Mouse (Mus musculus) liver, embryonic 15.5 days (tissue): Measurements from ENCODE around the gene Mtcl1. TPM values are rescaled to one million over a fixed set of nuclear protein-coding genes. Genes with fewer than 3 reads are reported as not detected.
A peak's percentile ranks its signal among the peaks of the same experiment; 100 is the strongest.

ENCODE experiments used
- ATAC-seq: fragments of 200-750 bp; cut with Nextera tagmentation; 2 replicates; pipeline ENCODE4 v1.8.0; 2017; ENCODE audit warnings: moderate number of reproducible peaks, mild to moderate bottlenecking, moderate library complexity; ENCODE audit not compliant: insufficient read depth
- H3K27ac ChIP-seq: fragments of 300-500 bp; sonication (generic); replicated peaks from 2 replicates; pipeline ENCODE4 v1.5.1; 2015; ENCODE audit warnings: mild to moderate bottlenecking, inconsistent platforms
- H3K27me3 ChIP-seq: fragments of 300-500 bp; sonication (generic); 2 replicates; pipeline ENCODE4 v1.6.1; 2015; ENCODE audit warnings: mild to moderate bottlenecking, inconsistent platforms
- H3K36me3 ChIP-seq: fragments of 300-500 bp; sonication (generic); replicated peaks from 2 replicates; pipeline ENCODE4 v1.6.1; 2015; ENCODE audit warnings: moderate library complexity, mild to moderate bottlenecking, inconsistent platforms
- H3K4me1 ChIP-seq: fragments of 300-500 bp; sonication (generic); replicated peaks from 2 replicates; pipeline ENCODE4 v1.6.1; 2015; ENCODE audit warnings: inconsistent platforms
- H3K4me2 ChIP-seq: fragments of 300-500 bp; sonication (generic); 2 replicates; pipeline ENCODE4 v1.6.1; 2015; ENCODE audit warnings: moderate library complexity, mild to moderate bottlenecking, inconsistent platforms
- H3K4me3 ChIP-seq: fragments of 300-500 bp; sonication (generic); replicated peaks from 2 replicates; pipeline ENCODE4 v1.5.1; 2015; ENCODE audit warnings: mild to moderate bottlenecking, inconsistent platforms
- H3K9ac ChIP-seq: fragments of 300-500 bp; sonication (generic); 2 replicates; pipeline ENCODE4 v1.6.1; 2015; ENCODE audit warnings: moderate library complexity, mild to moderate bottlenecking, inconsistent platforms
- H3K9me3 ChIP-seq: fragments of 300-500 bp; sonication (generic); replicated peaks from 2 replicates; pipeline ENCODE4 v1.6.1; 2016; ENCODE audit warnings: inconsistent platforms
- WGBS: fragments of 180-500 bp; shearing (Covaris S2); methylation state at CpG from one replicate; pipeline ENCODE4 v1.1.7; 2015; ENCODE audit warnings: mixed read lengths; ENCODE audit not compliant: insufficient replicate concordance; 5-methylcytosine and 5-hydroxymethylcytosine counted together
- polyA plus RNA-seq: library from polyadenylated mRNA; unstranded; fragments of >200 nt; fragmentation: Nextera tagmentation; extraction: Ambion mirVana; gene quantifications from 2 replicates; pipeline ENCODE4 v1.2.1, GENCODE M21; 2015

The Mtcl1 gene
- polyA plus RNA-seq, result 0.10 and 0.12 TPM in 2 replicates

DNA sequence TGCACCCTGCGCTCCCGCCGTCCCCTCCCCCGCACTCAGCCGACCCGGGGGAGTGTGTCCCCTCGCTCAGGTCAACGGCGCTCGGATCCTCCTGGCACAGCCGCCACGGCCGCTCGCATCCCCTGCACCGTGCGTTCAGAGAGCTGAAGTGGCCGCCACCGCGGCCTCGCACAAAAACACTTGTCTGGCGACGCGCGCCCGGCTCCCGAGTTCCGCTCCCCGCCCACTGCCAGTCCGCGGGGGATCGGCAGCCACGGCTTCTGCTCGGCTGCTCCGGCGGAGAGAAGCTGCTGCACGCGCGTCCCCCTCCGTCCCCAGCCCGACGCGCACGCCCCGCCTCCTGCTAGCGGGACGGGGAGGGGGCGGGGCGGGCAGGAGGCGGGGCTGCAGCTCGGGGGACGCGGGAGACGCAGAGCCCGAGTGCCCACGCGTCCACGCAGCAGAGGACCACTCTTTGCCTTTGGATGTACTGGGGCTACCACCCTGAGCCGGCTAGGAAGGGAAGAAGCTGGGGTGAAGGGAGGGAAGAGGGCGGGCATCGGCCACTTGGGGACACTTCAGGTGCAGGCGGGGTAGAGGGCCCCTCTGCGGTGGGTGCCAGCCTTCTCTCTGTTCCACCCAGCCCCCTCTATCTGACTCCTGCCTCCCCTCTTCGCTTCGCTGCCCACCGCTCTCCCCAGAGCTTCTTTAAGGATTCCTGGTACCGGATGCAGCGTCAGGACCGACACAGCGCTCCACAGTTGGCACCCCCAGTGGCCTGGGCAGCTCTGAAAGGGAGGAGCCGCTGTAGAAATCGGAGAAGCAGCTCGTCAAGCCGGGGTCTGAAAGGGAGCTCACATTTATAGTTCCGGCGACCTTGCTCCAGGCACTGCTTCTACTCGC, at the start of gene Mtcl1:
Gene Mtcl1 (minus strand): TSS at position 291 of the 882 bp plus-strand sequence.
- no peaks in the 10 kb centered on the region for H3K9me3 ChIP-seq
- H3K36me3 ChIP-seq, result no peaks in the 10 kb centered on the region
- H3K4me1 ChIP-seq, result peaks cover 18% of the 10 kb centered on the region; the same call in 1 of the 2 replicates
- peak within 1 kb of the TSS; percentile 77 for H3K4me2 ChIP-seq
- WGBS, result under 1% methylated on average over 76 of the region's 76 CpGs
- H3K9ac ChIP-seq, result no peak within 1 kb of the TSS
- peak; percentile 22 for ATAC-seq
- peaks cover 86% of the 10 kb centered on the region for H3K27me3 ChIP-seq
- H3K27ac ChIP-seq, result no peak within 1 kb of the TSS
- H3K4me3 ChIP-seq, result peak within 1 kb of the TSS; percentile 52

DNA sequence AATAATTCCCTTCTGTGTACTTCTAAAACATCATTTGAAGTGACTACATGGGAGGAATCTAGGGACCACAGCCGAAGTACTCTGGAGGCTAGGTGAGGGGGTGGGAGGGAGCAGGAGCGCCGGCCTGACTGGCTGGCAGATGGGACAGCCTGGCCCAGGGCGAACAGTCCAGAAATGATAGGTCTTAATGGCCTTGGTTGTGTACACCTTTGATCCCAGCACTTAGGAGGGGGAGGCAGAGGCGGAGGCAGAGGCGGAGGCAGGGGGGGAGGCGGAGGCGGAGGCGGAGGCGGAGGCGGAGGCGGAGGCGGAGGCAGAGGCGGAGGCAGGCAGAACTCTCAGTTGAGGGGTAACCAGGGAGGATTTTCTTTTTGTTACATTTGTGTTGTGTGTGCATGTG, 49.0 kb upstream of the Mtcl1 start:
- Histone ChIP-seq H3K27me3 (no peaks in the 10 kb centered on the region), H3K9ac (no peak overlapping the region), H3K9me3 (no peaks in the 10 kb centered on the region), H3K4me3 (no peak overlapping the region), H3K36me3 (peaks cover 65% of the 10 kb centered on the region), H3K27ac (no peak overlapping the region), H3K4me2 (no peak overlapping the region), H3K4me1 (no peaks in the 10 kb centered on the region)
- WGBS, result 89% methylated on average over 14 of the region's 14 CpGs
- ATAC-seq, result no peak

DNA sequence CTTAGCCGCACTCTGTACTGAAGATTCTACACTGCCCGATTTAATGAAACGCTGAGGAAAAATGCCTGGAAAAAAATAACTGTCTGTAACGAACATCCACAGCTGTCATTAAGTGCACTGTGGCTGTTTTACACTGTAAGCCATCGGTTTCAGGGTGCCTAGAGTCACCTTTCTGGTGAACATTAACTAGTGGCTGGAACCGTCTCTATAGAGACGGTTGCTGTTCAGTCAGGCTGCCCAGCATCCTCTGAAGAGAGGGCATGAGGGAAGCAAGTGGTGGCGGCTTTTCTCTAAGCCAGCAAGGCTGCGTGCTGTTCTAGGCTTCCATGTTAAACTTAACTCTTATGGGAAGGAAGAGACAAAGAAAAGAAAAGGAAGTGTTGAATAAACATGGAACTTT, 47.0 kb upstream of the Mtcl1 start:
- no peak overlapping the region for H3K4me3 ChIP-seq
- WGBS, result 81% methylated on average over 9 of the region's 9 CpGs

DNA sequence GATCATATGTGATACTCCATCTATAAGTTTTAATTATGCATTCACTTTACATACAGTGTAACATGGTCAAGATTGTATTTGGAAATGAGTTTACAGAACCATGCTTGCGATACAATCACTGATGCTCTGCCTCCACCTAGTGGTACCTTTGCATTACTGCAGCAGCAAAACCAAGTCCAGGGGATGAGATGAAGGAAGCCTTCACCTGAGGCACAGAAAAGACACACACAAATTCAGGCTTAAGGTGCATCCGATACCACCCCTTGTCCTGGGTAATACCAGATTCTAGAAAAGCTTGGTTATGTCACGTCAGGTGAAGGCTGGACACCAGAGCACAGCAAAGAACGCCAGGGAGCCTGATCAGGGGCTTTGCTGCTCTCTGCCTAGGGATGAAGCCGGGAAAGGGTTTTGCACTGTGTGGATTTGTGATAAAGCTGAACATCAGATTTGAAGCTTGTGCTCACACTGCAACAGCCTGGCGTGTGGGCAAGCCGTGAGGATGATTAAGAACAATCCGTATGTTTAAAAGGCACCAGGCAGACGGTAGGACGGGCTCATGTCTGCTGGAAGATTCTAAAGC, 40.6 kb upstream of the Mtcl1 start:
- Histone ChIP-seq H3K4me1 (peaks cover 2% of the 10 kb centered on the region; the same call in 1 of the 2 replicates), H3K9ac (no peak overlapping the region), H3K36me3 (peaks cover 13% of the 10 kb centered on the region), H3K27ac (no peak overlapping the region), H3K27me3 (peaks cover under 1% of the 10 kb centered on the region; the same call in 1 of the 2 replicates), H3K9me3 (no peaks in the 10 kb centered on the region), H3K4me2 (no peak overlapping the region), H3K4me3 (no peak overlapping the region)
- 31% methylated on average over 10 of the region's 10 CpGs for WGBS
- no peak for ATAC-seq

More for the DNA sequence above, 47.0 kb upstream of the Mtcl1 start:
- H3K27ac ChIP-seq, result no peak overlapping the region
- no peaks in the 10 kb centered on the region for H3K27me3 ChIP-seq
- H3K4me2 ChIP-seq, result no peak overlapping the region
- no peak overlapping the region for H3K9ac ChIP-seq
- peaks cover 60% of the 10 kb centered on the region for H3K36me3 ChIP-seq
- no peaks in the 10 kb centered on the region for H3K9me3 ChIP-seq
- no peaks in the 10 kb centered on the region for H3K4me1 ChIP-seq
- ATAC-seq, result no peak

DNA sequence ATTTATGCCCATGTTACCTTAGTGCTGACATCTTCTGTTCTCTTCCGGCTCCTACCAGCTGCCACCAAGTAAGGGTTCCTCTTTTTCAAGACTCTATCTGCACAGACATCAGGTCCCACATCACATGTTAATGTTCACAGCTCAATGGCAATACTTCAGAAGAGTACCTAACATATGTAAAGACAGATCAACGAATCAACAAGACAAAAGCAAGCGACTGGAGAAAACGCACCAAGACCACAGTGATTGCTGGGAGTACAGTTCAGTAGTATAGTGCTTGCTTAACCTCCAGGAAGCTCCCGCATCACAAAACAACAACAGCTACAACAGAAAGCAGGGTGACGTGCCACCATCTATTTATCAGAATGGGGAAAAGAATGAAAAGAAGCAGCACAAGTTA, 37.0 kb upstream of the Mtcl1 start:
- Histone ChIP-seq H3K4me3 (no peak overlapping the region), H3K36me3 (no peaks in the 10 kb centered on the region), H3K27me3 (peaks cover 8% of the 10 kb centered on the region; the same call in 1 of the 2 replicates), H3K9ac (no peak overlapping the region), H3K9me3 (no peaks in the 10 kb centered on the region), H3K4me2 (no peak overlapping the region), H3K27ac (no peak overlapping the region), H3K4me1 (peaks cover 2% of the 10 kb centered on the region; the same call in 1 of the 2 replicates)
- ATAC-seq, result no peak
- 53% methylated on average over 6 of the region's 6 CpGs for whole genome bisulfite sequencing

DNA sequence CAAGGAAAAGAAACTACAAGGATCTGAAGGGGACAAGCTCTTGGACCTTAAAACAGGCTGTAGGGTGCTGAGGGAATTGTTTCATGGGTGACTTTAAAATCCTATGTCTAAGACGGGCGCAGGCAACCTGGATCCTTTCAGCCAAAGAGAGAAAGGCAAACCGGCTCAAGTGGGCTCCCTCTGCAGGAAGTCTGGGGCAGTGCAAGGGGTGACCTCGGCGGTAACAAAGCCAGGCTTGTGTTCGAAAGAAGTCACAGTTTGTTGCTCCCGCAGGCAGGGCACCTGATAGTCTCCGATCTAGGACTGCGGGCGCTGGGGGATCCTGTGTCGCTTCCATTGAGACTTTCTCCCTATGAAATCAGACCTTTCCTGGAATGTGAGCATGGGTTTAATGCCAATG, 36.2 kb upstream of the Mtcl1 start:
- no peaks in the 10 kb centered on the region for H3K9me3 ChIP-seq
- peaks cover 3% of the 10 kb centered on the region for H3K4me1 ChIP-seq
- H3K9ac ChIP-seq, result no peak overlapping the region
- no peak overlapping the region for H3K27ac ChIP-seq
- H3K4me3 ChIP-seq, result no peak overlapping the region
- H3K4me2 ChIP-seq, result no peak overlapping the region
- 4% methylated on average over 11 of the region's 11 CpGs for WGBS
- no peaks in the 10 kb centered on the region for H3K36me3 ChIP-seq
- ATAC-seq, result no peak
- peaks cover 10% of the 10 kb centered on the region; the same call in 1 of the 2 replicates for H3K27me3 ChIP-seq

DNA sequence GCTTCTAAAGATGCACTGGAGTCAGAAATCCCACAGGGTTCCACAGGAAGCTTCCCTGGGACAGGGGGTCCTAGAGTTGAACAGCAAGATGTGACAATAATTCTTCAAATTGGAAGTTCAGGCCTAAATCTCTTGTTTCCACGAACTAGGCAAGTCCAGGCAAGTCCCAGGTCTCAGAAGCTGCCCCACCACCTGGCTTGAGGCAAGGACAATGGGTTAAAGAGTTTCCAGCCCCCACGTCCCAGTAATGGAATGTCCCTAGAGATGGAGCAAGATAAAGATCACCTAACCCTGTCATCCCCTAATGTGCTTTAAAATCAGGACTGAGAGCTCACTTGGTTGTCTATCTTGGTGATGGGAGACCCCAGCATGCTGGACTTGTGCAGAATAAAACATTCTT, 35.4 kb upstream of the Mtcl1 start:
- Histone ChIP-seq H3K4me2 (no peak overlapping the region), H3K9ac (no peak overlapping the region), H3K9me3 (no peaks in the 10 kb centered on the region), H3K36me3 (no peaks in the 10 kb centered on the region), H3K27ac (no peak overlapping the region), H3K4me3 (no peak overlapping the region), H3K27me3 (peaks cover 17% of the 10 kb centered on the region; the same call in 1 of the 2 replicates), H3K4me1 (peaks cover 11% of the 10 kb centered on the region)
- no peak for ATAC-seq
- 42% methylated on average over 2 of the region's 2 CpGs for WGBS

DNA sequence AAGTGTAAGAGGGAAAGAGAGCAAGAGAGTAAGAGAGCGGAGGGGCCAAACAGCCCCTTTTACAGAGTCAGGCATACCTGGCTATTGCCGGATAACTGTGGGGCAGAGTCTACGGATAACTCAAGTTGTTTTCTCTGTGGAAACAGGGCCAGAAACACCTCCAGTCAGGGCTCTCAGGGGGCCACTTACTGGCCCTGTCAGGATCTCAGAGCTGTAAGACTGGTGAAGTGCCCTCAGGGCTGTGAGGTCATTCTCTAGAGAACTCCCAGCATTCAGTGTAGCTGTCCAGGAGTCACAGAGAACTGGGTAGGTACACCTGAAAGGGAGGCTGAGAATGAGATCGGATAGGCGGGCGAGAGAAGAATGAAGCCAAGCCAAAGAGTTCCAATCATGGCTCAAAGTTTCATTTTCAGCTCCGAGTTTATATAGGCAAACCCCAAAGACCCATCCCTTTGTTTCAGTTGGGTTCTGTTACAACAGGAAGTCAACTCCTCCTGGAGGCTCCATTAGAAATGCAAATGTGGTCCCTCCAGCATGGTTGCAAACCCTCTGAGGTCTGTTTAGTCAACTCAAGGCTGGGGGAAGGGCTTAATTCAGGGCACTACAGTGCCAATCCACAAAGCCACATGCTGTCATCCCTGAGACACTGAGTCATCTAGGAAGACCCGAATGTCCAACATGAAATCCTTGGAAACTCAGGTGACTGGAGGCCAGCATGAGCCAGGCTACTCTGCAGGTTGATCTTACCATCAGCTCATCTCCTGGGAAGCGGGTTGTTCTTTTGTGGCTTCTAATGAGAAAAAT, 34.3 kb upstream of the Mtcl1 start:
- Histone ChIP-seq H3K4me1 (peaks cover 22% of the 10 kb centered on the region), H3K4me3 (no peak overlapping the region), H3K27me3 (peaks cover 27% of the 10 kb centered on the region), H3K27ac (no peak overlapping the region), H3K9ac (no peak overlapping the region), H3K4me2 (no peak overlapping the region), H3K36me3 (no peaks in the 10 kb centered on the region), H3K9me3 (no peaks in the 10 kb centered on the region)
- ATAC-seq, result no peak
- 66% methylated on average over 9 of the region's 9 CpGs for WGBS

DNA sequence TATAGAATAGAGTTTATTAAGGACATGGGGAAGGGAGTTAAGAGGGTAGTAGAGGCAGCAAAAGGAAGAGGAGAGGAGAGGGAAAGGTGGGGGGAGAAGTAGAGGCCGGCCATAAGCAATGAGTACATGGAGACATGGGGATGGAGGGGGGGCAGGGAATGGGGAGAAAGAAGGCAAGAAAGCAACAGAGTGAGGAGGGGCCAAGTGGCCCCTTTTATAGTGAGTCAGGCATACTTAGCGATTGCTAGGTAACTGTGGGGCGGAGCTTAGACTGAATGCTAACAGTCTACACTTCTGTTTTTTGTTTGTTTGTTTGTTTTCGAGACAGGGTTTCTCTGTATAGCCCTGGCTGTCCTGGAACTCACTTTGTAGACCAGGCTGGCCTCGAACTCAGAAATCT, 31.7 kb upstream of the Mtcl1 start:
- no peaks in the 10 kb centered on the region for H3K36me3 ChIP-seq
- H3K4me1 ChIP-seq, result peaks cover 22% of the 10 kb centered on the region
- no peak overlapping the region for H3K4me3 ChIP-seq
- H3K9ac ChIP-seq, result no peak overlapping the region
- H3K27me3 ChIP-seq, result peaks cover 33% of the 10 kb centered on the region
- ATAC-seq, result no peak
- no peak overlapping the region for H3K4me2 ChIP-seq
- no peaks in the 10 kb centered on the region for H3K9me3 ChIP-seq
- whole genome bisulfite sequencing, result 70% methylated on average over 5 of the region's 5 CpGs
- H3K27ac ChIP-seq, result no peak overlapping the region

DNA sequence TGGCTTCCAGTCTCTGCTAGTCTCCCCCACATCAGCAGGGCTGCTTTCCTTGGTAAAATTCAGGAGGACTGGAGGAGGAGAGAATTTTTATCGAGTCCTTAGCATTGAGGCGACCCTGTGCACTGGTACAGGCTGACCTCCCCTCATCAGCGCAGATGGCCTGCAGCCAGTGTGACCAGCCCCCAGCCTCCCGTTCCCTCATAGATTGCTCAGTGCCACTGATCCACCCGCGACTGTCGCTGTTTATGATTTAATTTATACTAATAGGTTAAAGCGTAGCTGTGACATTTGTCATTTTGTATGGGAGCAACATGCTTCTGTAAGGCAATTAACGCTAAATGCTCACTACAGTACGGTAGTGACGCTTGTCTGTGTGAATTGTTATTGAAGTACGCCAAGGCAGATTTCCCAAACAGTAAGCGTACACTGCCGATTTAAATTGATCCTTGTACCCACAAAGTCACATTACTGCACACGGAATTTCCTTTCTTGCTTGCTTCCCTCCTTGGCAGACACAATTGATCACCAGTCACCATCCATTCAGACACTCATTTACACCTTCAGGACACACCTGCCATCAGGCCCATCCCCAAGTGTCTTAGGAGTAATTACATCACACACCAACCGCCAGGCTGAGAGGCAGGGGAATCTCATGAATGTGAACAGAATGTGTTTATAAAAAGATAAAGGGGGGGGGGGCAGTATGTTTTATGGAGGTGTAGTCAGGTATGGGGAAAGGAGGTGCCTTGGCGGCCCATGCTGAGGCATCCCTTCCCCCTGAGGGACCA, 31.1 kb upstream of the Mtcl1 start:
- ATAC-seq, result no peak
- H3K4me2 ChIP-seq, result peak overlapping the region; percentile 68
- no peaks in the 10 kb centered on the region for H3K36me3 ChIP-seq
- 37% methylated on average over 17 of the region's 17 CpGs for WGBS
- peaks cover 33% of the 10 kb centered on the region for H3K27me3 ChIP-seq
- no peaks in the 10 kb centered on the region for H3K9me3 ChIP-seq
- no peak overlapping the region for H3K27ac ChIP-seq
- no peak overlapping the region for H3K9ac ChIP-seq
- peak overlapping the region; percentile 37 for H3K4me3 ChIP-seq
- H3K4me1 ChIP-seq, result peaks cover 20% of the 10 kb centered on the region
